Comparison of ENCODE assay signal across 8 mouse cellular contexts in genomic region chr3:52140162-52140561, GRCm38 (mm10). TPM values are rescaled to one million over a fixed set of nuclear protein-coding genes. Genes with fewer than 3 reads are reported as not detected.
DNase-seq lines count a peak whose midpoint lies in the region; ATAC-seq and TF ChIP-seq lines count a peak whose summit lies in the region.

No protein-coding gene starts in this region.

- no peak for TF ChIP-seq CTCF in midbrain, postnatal 0 days (IDR thresholded peaks at IDR 0.05)
- no peak for TF ChIP-seq CTCF in kidney, adult 2 months (conservative IDR thresholded peaks at IDR 0.05; ENCODE audit: insufficient read depth, insufficient read length, low read depth, low read length)

- no peak for TF ChIP-seq POLR2A in kidney, adult 2 months (IDR thresholded peaks at IDR 0.05; ENCODE audit: low read depth, low read length)

- H3K4me1 ChIP-seq in midbrain, postnatal 0 days (ENCODE audit: insufficient read depth, low read length): no peaks in the 10 kb centered on the region
- H3K4me1 ChIP-seq in midbrain, embryonic 15.5 days: 0 out of 2 replicates have a peak, but pooled peaks cover 4% of the 10 kb centered on the region
- H3K4me1 ChIP-seq in stomach, embryonic 16.5 days (ENCODE audit: control insufficient read depth, insufficient read depth, low read length): no peaks in the 10 kb centered on the region
- no peaks in the 10 kb centered on the region for H3K4me1 ChIP-seq in kidney, adult 2 months (ENCODE audit: control insufficient read depth, insufficient read depth, low read length)

- H3K9me3 ChIP-seq in midbrain, postnatal 0 days (ENCODE audit: low read length): no peaks in the 10 kb centered on the region
- no peaks in the 10 kb centered on the region for H3K9me3 ChIP-seq in midbrain, embryonic 15.5 days
- H3K9me3 ChIP-seq in stomach, embryonic 16.5 days (replicated peaks; ENCODE audit: control insufficient read depth, low read length): no peaks in the 10 kb centered on the region

- peak; percentile 48 for DNase-seq in midbrain, postnatal 0 days (ENCODE audit: low spot score)
- DNase-seq in cerebellum, adult 11-12 months: peak; percentile 41
- peak; percentile 58 to 65 for DNase-seq in heart, postnatal 10 days
- peak; percentile 40 to 58 for DNase-seq in lung, adult 18-20 months
- DNase-seq in kidney, adult 2 months: no peak
- no peak for DNase-seq in gastrocnemius, postnatal 14 days

- 53% methylated on average over 16 of the region's 16 CpGs for WGBS in midbrain, postnatal 0 days
- WGBS in midbrain, embryonic 15.5 days: 61% methylated on average over 16 of the region's 16 CpGs
- 40% methylated on average over 16 of the region's 16 CpGs for WGBS in stomach, embryonic 16.5 days
- 62% methylated on average over 16 of the region's 16 CpGs for WGBS in kidney, adult 2 months

- H3K27ac ChIP-seq in midbrain, postnatal 0 days (ENCODE audit: low read depth, low read length): no peak overlapping the region
- no peak overlapping the region for H3K27ac ChIP-seq in midbrain, embryonic 15.5 days
- peak overlapping the region; percentile 68 for H3K27ac ChIP-seq in stomach, embryonic 16.5 days (ENCODE audit: low read length)
- H3K27ac ChIP-seq in kidney, adult 2 months (ENCODE audit: insufficient read depth, low read depth, low read length): no peak overlapping the region

- no peak overlapping the region for H3K9ac ChIP-seq in midbrain, postnatal 0 days (replicated peaks; ENCODE audit: low read length, poor library complexity, severe bottlenecking)
- no peak overlapping the region for H3K9ac ChIP-seq in midbrain, embryonic 15.5 days
- H3K9ac ChIP-seq in stomach, embryonic 16.5 days (ENCODE audit: low read length): no peak overlapping the region

- intact Hi-C loops in heart, postnatal 10 days (cut with DNase I): no loop called here
- intact Hi-C loops in gastrocnemius, postnatal 14 days (cut with DNase I; ENCODE audit: low total_unique reads): loop anchor here (10.0 kb wide), 1 partner anchor 1425 kb away; no protein-coding TSS in a partner anchor

- no peaks in the 10 kb centered on the region for H3K27me3 ChIP-seq in midbrain, postnatal 0 days (ENCODE audit: insufficient read depth, low read length)
- H3K27me3 ChIP-seq in midbrain, embryonic 15.5 days (replicated peaks): no peaks in the 10 kb centered on the region
- H3K27me3 ChIP-seq in stomach, embryonic 16.5 days (ENCODE audit: control insufficient read depth, insufficient read depth, low read length): no peaks in the 10 kb centered on the region
- H3K27me3 ChIP-seq in kidney, adult 2 months (replicated peaks; ENCODE audit: control insufficient read depth, insufficient read depth, low read length): no peaks in the 10 kb centered on the region

- no peak overlapping the region for H3K4me2 ChIP-seq in midbrain, postnatal 0 days (ENCODE audit: low read depth, low read length, poor library complexity, severe bottlenecking)
- H3K4me2 ChIP-seq in midbrain, embryonic 15.5 days: no peak overlapping the region
- no peak overlapping the region for H3K4me2 ChIP-seq in stomach, embryonic 16.5 days (ENCODE audit: low read depth, low read length)

- ATAC-seq in midbrain, postnatal 0 days (ENCODE audit: low FRiP score): no peak
- ATAC-seq in midbrain, embryonic 15.5 days (replicated peaks): no peak
- ATAC-seq in stomach, embryonic 16.5 days (ENCODE audit: insufficient read depth, low FRiP score): peak; percentile 47; the same call in 1 of the 2 replicates

- no peaks in the 10 kb centered on the region for H3K36me3 ChIP-seq in midbrain, postnatal 0 days (ENCODE audit: insufficient read depth, low read length)
- H3K36me3 ChIP-seq in midbrain, embryonic 15.5 days (replicated peaks): no peaks in the 10 kb centered on the region
- no peaks in the 10 kb centered on the region for H3K36me3 ChIP-seq in stomach, embryonic 16.5 days (ENCODE audit: control insufficient read depth, insufficient read depth, low read length)
- no peaks in the 10 kb centered on the region for H3K36me3 ChIP-seq in kidney, adult 2 months (ENCODE audit: control insufficient read depth, insufficient read depth, low read length)

- no peak overlapping the region for H3K4me3 ChIP-seq in midbrain, postnatal 0 days (ENCODE audit: low read depth, low read length)
- H3K4me3 ChIP-seq in midbrain, embryonic 15.5 days: no peak overlapping the region
- no peak overlapping the region for H3K4me3 ChIP-seq in stomach, embryonic 16.5 days (replicated peaks; ENCODE audit: low read length)
- no peak overlapping the region for H3K4me3 ChIP-seq in kidney, adult 2 months (ENCODE audit: insufficient read depth, low read depth, low read length)

RNA-seq across cellular contexts. Expression of gene Maml3, which starts 35.3 kb away (rescaled TPM):
- total RNA-seq in midbrain, postnatal 0 days (2014; rRNA removed): 17.8 and 20.2 TPM in 2 replicates
- polyA plus RNA-seq in midbrain, postnatal 0 days (2015; fragmentation: Nextera tagmentation; extraction: Ambion mirVana): 3.4 and 3.9 TPM in 2 replicates
- 7.7 and 8.6 TPM in 2 replicates for polyA plus RNA-seq in midbrain, embryonic 15.5 days (2015; fragmentation: Nextera tagmentation; extraction: Ambion mirVana)
- 1 to 10 TPM; 5.4 to 5.6 TPM for total RNA-seq in heart, postnatal 10 days (2021)
- polyA plus RNA-seq in stomach, embryonic 16.5 days (2015; fragmentation: Nextera tagmentation; extraction: Ambion mirVana): 4.7 and 5.0 TPM in 2 replicates
- 3.6 and 3.7 TPM in 2 replicates for polyA plus RNA-seq in kidney, adult 2 months (2012; rRNA removed)
- 1 to 10 TPM; 3.3 to 3.5 TPM for total RNA-seq in gastrocnemius, postnatal 14 days (2021)

Comparison
In these comparisons a context has a peak if more than half of its experiments do, and no peak if none do; other contexts are left out.
1. DNase-seq: peak in midbrain, postnatal 0 days (single experiment), cerebellum, adult 11-12 months (single experiment), heart, postnatal 10 days (2 of 2) and lung, adult 18-20 months (2 of 2); none in kidney, adult 2 months (single experiment) and gastrocnemius, postnatal 14 days (single experiment).